Mouse (Mus musculus) embryonic fibroblast, embryonic 13.5 days (primary cell): ENCODE data around the gene Lrsam1. TPM values are rescaled to one million over a fixed set of nuclear protein-coding genes. Genes with fewer than 3 reads are reported as not detected.

Source experiments
- H3K27ac ChIP-seq: 2 replicates; pipeline ENCODE4 v1.5.1; 2012; ENCODE audit warnings: low read length, control low read depth, inconsistent platforms; ENCODE audit not compliant: insufficient read depth
- H3K4me1 ChIP-seq: 2 replicates; pipeline ENCODE4 v1.6.1; 2011; ENCODE audit warnings: low read length; ENCODE audit not compliant: control insufficient read depth, insufficient read depth
- H3K4me3 ChIP-seq: 2 replicates; pipeline ENCODE4 v1.5.1; 2011; ENCODE audit warnings: mild to moderate bottlenecking, control low read depth, low read length; ENCODE audit not compliant: insufficient read depth
- CTCF ChIP-seq: IDR thresholded peaks from 2 replicates; pipeline ENCODE4 v1.5.1; 2011; ENCODE audit warnings: mild to moderate bottlenecking, control low read depth, low read length, moderate library complexity, borderline replicate concordance; ENCODE audit not compliant: insufficient read depth
- POLR2A ChIP-seq: IDR thresholded peaks from 2 replicates; pipeline ENCODE4 v1.6.1; 2011; ENCODE audit warnings: low read depth, mild to moderate bottlenecking, control low read depth, low read length, moderate library complexity
- polyA plus RNA-seq: library from polyadenylated mRNA; stranded (reverse); fragments of >200 nt; gene quantifications from 2 replicates; pipeline ENCODE4 v1.2.4, GENCODE M21; 2011; ENCODE audit warnings: low read depth; ENCODE audit not compliant: missing spikeins, insufficient read length

Gene Lrsam1
- polyA plus RNA-seq, 1 experiment: 15.3 TPM

GRCm38 (mm10) chr2:32888551-32888950 lies 72.9 kb downstream of the Lrsam1 start:
- TF ChIP-seq POLR2A (no peak), CTCF (no peak)
- no peak overlapping the region for H3K4me3 ChIP-seq
- H3K4me1 ChIP-seq: peaks cover 18% of the 10 kb centered on the region
- peak overlapping the region; percentile 11; the same call in 1 of the 2 replicates for H3K27ac ChIP-seq

DNA sequence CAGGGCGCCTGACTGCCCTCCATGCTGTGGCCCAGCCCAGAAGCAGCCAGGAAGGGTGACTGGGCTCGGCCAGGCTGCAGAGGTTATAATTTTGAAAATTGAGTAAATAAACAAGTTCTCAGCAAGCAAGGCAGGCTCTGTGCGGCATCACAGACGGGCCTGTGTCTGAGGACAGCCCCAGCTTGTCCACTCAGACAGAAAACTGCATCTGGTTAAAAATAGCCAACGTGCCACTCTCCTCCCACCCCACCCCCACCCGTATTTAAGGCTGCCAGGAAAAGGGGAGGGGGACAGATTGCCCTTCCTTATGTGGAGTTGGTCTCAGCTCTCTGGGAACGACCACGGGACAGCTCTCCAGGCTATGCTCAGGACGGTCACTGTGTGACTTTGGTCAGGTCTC lies 73.4 kb downstream of the Lrsam1 start:
- peak overlapping the region; percentile 39 for H3K27ac ChIP-seq
- TF ChIP-seq POLR2A (no peak), CTCF (no peak)
- H3K4me3 ChIP-seq: no peak overlapping the region
- peaks cover 22% of the 10 kb centered on the region for H3K4me1 ChIP-seq

DNA sequence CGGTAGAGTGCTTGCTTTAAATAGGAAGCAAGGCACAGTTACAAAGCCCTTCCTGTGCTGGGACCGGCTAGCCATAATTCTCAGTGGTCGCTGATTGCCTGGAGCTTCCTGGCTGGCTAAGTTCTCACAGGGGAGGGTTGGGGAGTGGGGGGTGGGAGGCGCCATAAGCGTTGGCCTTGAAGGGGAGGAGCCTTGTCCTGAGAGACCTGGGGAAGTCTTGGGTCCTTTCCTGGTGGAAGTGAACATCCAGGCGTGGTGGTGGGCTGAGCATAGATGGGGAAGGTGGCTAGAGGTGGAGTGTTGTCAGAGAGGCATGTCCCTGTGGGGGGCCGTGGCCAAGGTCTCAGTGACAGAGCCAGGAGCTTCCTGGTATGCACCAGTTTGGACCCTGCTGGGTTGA lies 76.7 kb downstream of the Lrsam1 start:
- TF ChIP-seq CTCF: no peak
- no peak for TF ChIP-seq POLR2A
- Histone ChIP-seq H3K4me3 (no peak overlapping the region), H3K4me1 (peaks cover 42% of the 10 kb centered on the region), H3K27ac (no peak overlapping the region)

DNA sequence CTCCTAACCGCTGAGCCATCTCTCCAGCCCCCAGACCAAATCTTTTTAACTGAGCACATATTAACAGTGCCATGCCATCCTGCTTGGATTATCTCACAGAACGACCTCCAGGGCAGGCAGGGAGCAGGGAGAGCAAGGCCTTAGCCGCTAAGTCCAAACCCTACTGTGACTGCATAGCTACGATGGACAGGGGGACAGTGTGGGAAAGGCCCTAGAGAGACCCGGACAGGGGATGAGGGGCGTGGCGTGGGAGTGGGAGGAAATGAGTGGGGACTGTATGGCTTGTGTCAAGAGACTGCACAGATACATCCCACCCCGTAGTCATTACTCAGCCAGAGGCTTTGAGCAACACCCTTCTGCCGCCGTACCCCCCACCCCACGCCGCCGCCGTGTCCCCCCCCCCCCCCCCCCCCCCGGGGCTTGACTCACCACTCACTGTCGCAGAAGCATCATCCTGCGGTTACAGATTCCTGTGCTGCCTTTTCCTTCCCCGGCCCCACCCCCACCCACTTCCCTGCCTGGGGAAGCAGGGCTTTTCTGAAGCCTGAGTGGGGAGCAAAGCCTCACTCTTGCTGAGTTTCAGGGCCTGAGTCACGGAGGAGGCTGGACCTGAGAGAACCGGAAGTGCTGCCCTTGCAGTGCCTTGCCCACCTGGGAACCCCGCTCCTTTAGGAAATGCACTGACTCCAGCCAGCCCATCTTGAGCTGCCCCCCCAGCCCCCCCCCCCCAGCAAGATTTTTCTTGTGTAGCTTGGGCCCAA lies 79.0 kb downstream of the Lrsam1 start:
- Histone ChIP-seq H3K27ac (peak overlapping the region; percentile 98), H3K4me3 (no peak overlapping the region), H3K4me1 (peaks cover 35% of the 10 kb centered on the region)
- TF ChIP-seq CTCF: no peak
- peak; percentile 55; the same call in 1 of the 2 replicates for TF ChIP-seq POLR2A

DNA sequence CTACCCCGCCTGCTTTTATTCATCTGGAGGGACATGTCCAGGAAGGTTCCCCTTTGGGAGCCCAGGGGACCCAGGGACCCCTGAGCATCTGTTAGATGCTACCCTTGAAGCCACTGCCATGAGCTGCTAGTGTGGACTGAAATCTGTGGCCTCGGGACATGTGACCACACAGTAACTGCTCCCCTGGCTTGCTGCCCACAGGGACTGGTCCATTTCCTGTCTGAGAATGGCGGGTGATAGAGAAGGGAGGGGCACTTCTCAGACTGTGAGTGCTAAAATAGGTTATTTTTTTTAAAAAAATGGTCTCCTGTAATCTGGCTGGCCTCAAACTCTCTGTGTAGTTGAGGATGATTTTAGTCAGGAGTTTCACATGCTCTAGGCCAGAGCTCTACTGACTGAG lies 79.7 kb downstream of the Lrsam1 start:
- no peak overlapping the region for H3K4me3 ChIP-seq
- TF ChIP-seq POLR2A: no peak
- TF ChIP-seq CTCF: no peak
- peak overlapping the region; percentile 96 for H3K27ac ChIP-seq
- H3K4me1 ChIP-seq: peaks cover 31% of the 10 kb centered on the region

DNA sequence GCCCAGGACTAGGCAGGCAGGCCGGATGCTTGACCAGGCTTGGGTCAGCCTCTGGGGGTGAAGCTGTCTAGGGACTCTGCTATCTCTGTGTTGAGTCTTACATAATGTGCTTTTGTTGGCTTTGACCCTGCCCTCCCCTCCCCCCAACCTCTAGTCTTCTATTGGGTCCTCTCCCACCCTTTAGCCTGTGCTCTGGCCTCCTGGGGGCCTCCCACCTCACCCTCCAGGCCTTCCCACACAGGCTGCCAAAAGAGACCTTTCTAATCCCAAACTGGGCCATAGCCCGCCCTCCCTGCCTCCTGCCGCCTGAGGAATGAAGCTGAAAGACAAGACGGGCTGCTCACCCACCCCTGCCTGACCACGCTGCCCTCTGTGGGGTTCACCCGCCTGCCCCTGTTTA lies 80.4 kb downstream of the Lrsam1 start:
- Histone ChIP-seq H3K27ac (peak overlapping the region; percentile 96), H3K4me1 (peaks cover 29% of the 10 kb centered on the region), H3K4me3 (no peak overlapping the region)
- TF ChIP-seq CTCF (no peak), POLR2A (no peak)

GRCm38 (mm10) chr2:32879593-32879992 lies 81.8 kb downstream of the Lrsam1 start:
- H3K4me3 ChIP-seq: peak overlapping the region; percentile 89
- H3K4me1 ChIP-seq: peaks cover 28% of the 10 kb centered on the region
- peak overlapping the region; percentile 96 for H3K27ac ChIP-seq
- TF ChIP-seq CTCF (no peak), POLR2A (no peak)

- H3K4me3 ChIP-seq: peak overlapping the region; percentile 89
- peak overlapping the region; percentile 96 for H3K27ac ChIP-seq
- TF ChIP-seq POLR2A (no peak), CTCF (no peak)
- peaks cover 22% of the 10 kb centered on the region for H3K4me1 ChIP-seq
Observed at GRCm38 (mm10) chr2:32878396-32878795, 83.0 kb downstream of the Lrsam1 start.

DNA sequence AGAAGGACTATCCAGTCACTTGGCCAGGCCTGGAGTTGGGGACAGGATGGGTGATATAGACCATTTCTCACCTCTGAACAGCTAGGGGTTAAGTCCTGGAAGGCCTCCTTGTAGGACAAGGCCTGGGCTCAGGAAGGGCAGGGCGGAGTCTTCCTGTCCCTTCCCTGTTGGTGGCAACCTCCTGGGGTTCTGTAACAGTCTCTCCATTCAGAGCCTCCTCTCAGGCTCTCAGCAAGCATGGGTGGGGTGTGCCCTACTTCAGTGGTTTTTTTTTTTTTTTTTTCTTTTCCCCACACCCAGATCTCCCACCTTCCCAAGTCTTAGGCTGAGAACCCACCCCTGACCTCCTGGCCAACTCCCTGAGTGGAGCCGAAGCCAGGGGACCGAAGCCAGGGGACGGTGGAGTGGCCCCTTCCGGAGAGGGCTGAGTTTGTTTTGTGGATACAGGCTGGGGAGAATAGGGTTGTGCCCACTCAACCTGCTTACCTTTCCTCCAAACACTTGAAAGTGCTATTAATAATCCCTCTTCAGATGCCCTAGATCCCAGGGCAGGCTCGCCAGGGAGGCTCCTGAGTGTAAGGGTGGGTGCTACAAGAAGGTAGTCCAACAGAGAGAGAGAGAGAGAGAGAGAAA lies 83.5 kb downstream of the Lrsam1 start:
- H3K27ac ChIP-seq: peak overlapping the region; percentile 96
- H3K4me1 ChIP-seq: peaks cover 18% of the 10 kb centered on the region
- H3K4me3 ChIP-seq: peak overlapping the region; percentile 89
- TF ChIP-seq POLR2A (no peak; the same call in 1 of the 2 replicates), CTCF (no peak)

DNA sequence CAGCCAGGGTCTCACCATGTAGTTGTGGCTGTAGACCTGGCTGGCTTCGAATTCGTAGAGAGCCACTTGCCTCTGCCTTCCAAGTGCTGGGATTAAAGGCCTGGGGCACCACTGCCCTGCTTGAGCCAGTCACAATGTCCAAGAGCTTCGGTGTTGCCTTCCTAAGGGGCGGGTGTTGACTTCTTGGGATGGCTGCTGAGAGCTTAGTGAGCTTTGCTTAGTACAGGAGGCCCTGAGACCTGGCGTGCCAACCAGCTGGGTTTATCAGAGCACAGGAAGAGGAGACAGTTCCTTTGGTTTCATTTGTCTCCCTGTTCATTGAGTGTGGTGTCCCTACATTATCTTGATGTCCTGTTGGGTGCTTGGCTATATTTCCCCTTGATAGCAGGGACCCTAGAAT lies 84.1 kb downstream of the Lrsam1 start:
- TF ChIP-seq CTCF (no peak), POLR2A (no peak)
- H3K4me3 ChIP-seq: peak overlapping the region; percentile 89
- H3K27ac ChIP-seq: peak overlapping the region; percentile 96
- H3K4me1 ChIP-seq: peaks cover 17% of the 10 kb centered on the region
